Mouse (Mus musculus): ENCODE data around the gene Vps9d1. TPM values are rescaled to one million over a fixed set of nuclear protein-coding genes. Genes with fewer than 3 reads are reported as not detected.
"Not testable (repeated sequence)": the region's sequence is repeated elsewhere in the genome, so short reads cannot be mapped to it uniquely, and the experiment has no call there.

Gene Vps9d1
- 10 to 100 TPM; 21.1 to 28.1 TPM for total RNA-seq (2021)
- long read RNA-seq, experiment 1, partial matches to known transcripts, result 8 of 16 reads
- long read RNA-seq, experiment 1, other reads (novel, unspliced or antisense), result 4 of 16 reads
- long read RNA-seq, experiment 2, partial matches to known transcripts, result 4 of 14 reads
- long read RNA-seq, experiment 2, other reads (novel, unspliced or antisense), result 6 of 14 reads

DNA sequence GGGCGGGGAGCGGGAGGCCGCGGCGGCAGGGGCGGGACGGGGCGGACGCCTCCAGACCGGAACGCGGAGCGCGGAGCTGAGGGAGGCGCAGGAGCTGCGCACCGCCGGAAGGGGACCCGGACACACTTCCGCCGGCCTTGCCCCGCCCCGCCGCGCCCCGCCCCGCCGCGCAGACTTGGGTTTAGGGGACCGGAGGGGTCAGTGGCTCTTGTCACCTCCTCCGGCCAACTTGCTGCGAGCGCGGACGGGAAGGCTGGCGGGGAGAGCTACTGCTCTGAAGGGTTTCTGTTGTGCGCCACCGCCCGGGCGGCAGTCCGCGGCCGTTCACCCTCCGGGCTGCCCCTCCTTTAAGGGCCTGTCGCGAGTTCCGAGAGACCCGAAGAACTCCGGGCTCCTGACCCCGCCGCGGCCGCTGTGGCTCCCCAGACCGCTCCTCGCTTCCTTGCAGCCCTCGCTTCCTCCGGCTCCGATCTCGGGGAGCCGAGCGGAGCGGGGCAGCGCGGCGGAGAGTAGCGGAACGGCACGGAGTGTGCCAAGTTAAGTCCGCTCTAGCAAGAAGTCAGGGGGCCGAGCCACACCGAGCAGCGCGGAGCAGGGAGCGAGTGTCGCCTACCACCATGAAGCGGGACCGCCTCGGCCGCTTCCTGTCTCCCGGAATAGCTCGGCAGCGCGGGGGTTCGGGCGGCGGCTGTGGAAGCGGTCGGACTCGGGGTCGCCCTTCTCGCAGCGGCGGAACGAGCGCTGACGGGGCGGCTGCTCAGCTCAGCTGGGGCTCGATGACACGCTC lies at the start of gene Vps9d1, which contains the start of gene Zfp276:
TSS of gene Vps9d1 (minus strand) at position 250 of the 787 bp plus-strand sequence.
TSS of gene Zfp276 (plus strand) at position 97 of the 787 bp plus-strand sequence.
- peak; percentile 92 to 94 for DNase-seq

- no peak for DNase-seq
Measured at GRCm38 (mm10) chr8:123298301-123298700, 44.2 kb upstream of the Vps9d1 start.

DNA sequence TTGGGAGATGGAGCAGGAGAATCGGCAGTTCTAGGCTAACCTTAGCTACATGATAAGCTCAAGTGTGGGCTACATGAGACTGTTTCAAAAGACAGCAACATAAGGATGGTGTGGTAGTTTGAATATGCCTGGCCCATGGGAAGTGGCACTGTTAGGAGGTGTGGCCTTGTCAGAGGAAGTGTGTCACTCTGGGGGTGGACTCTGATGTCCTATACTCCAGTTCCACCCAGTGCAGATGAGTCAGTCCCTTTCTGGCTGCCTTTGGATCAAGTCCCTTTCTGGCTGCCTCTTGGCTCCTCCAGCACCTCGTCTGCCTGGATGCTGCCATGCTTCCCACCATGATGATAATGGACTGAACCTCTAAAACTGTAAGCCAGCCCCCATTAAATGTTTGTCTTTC lies 38.6 kb upstream of the Vps9d1 start:
- DNase-seq, result no peak

DNA sequence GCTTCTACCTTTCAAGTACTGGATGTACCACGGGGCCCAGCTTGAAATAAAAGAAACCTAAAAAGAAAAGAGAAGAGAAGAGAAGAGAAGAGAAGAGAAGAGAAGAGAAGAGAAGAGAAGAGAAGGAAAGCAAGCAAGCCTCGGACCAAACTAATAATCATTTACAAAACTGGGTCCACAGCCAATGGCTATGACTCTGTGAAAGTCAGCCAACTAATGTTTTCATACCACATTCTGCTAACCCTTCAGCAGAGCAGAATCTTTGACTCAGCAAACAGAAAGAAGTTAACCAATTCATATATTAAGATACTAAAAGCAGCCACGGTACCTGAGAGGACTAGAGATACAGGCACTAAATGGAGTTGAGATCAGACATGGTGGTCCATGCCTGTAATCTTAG lies 38.1 kb upstream of the Vps9d1 start:
- no peak for DNase-seq

DNA sequence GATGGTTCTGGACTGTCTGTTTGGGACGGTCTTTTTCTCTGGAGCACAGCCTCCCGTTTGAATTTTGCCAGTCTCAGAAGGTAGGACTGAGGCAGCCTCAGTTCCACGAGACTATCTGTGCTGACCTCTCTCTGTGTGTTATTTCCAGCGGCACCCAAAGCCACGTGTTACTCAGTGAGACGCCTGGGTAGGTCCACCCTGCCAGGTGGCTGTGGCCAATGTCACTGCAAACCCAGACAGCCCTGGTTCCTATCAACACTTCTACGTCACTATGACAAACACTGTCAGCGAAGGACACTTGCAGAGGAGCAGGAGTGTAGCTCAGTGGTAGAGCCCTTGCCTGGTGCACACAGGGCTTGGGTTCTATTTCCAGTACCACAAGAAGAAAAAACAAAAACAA lies 37.6 kb upstream of the Vps9d1 start:
- DNase-seq, result no peak

- no peak for DNase-seq
Measured at GRCm38 (mm10) chr8:123290679-123291078, 36.5 kb upstream of the Vps9d1 start.

DNA sequence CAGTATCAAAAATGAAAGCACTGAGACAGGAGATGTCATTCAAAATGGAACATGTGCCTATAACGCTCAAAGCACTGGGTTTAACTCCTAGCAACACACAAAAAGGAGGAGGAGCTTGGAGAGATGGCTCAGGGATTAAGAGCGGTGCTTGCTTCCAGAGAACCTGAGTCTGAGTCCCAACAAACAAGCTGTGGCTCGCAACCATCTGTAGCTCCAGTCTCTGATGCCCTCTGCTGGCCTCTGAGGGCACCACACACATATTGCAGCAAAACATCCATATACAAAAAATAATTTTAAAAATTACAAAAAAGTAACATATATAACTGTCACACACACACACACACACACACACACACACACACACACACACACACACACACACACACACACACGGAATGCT lies 36.0 kb upstream of the Vps9d1 start:
- peak; percentile 55 to 75 for DNase-seq

DNA sequence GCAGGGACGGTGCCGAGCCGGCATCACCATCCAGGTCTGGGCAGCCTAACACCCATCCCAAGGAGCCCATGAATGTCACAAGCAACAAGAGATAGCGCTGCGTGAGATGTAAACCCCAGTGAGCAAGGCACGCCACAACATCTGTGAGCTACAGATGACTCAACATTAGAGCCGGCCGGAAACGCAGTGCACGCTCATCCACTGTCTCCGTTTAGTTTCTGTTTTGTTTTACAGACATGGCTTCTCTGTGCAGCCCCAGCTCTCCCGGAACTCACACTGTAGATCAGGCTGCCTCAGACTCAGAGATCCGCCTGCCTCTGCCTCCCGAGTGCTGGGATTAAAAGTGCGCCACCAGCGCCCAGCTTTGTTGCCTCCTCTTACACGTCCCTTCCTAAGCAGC lies 33.2 kb upstream of the Vps9d1 start:
- no peak for DNase-seq

GRCm38 (mm10) chr8:123284493-123284892 lies 30.3 kb upstream of the Vps9d1 start:
- DNase-seq, result no peak

GRCm38 (mm10) chr8:123283991-123284390 lies 29.8 kb upstream of the Vps9d1 start:
- DNase-seq, result no peak

GRCm38 (mm10) chr8:123282994-123283393 lies 28.8 kb upstream of the Vps9d1 start:
- not testable (repeated sequence) for DNase-seq

DNA sequence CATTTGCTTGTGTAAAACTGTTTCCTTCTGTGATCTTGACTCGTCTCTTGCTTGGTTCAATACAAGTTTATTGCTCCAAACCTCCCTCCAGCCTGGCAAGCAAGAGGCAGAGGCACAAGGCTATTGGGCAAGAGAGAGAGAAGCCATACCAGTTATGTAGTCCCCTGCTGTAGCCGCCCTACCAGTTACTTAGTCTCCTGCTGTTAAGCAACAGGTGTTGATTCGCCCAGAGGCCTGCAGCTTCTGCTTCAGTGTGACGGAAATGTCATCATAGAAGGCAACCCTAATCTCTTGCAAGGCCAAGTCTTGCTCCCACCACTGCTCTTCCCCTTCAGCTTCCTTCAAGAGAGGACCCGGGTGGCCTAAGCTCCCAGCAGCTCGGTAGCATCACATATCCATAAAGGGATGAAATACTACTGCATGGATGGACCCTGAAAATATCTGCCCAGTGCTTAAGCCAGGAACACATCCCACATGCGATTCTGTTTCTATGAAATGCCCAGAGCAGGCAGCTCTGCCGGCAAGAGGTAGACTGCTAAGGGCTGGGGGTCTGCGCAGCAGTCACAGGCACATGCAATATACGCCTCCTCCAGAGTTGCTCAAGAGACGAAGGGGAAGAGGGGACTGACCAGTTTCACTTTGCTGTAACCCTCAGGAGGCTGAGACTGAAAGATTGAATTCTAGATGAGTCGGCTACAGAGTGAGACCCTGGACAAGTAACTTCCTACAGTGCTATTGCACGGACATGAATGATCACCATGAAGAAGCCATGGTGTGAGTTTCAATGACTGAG lies 26.4 kb upstream of the Vps9d1 start:
- DNase-seq, result no peak

DNA sequence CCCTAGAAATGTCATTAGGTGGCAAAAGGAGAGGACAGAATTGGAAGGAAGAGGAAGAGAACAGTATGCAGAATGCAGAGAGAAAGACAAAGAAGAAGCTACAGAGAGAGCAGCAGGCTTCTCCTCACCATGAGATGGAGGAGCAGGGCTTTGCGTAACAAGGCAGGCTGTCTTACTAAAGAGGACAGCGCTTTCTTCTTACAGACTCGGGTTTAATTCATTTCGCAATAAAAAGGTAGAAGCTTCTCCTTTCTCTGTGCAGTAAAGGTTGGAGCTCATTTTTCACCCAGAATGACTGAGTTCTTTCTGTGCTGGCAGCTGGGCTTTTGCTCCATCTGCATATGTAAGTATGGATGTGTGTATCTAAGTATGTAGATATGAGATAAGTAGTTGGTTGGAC lies 25.7 kb upstream of the Vps9d1 start:
- no peak for DNase-seq

- no peak for DNase-seq
Measured at GRCm38 (mm10) chr8:123278445-123278844, 24.3 kb upstream of the Vps9d1 start.

DNA sequence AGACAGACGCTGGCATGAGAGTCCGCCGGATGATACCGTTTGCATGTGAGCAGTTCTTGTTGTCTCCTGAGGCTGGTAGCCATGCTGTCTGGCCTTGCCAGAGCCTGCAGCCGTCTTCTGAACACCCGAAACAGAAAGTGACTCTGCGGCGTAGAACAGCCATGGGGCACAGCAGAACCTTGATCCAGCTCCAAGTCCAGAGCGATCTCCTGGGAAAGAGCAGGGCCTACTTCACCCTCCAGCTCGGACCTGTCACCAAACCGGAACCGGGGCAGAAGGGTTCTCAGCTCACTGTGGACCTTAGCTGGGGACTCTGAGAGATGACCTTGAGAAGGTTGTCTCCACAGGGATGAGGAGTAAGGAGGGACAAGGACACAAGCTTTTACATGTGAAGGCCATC lies 20.9 kb upstream of the Vps9d1 start:
- DNase-seq, result peak; percentile 40 to 50

DNA sequence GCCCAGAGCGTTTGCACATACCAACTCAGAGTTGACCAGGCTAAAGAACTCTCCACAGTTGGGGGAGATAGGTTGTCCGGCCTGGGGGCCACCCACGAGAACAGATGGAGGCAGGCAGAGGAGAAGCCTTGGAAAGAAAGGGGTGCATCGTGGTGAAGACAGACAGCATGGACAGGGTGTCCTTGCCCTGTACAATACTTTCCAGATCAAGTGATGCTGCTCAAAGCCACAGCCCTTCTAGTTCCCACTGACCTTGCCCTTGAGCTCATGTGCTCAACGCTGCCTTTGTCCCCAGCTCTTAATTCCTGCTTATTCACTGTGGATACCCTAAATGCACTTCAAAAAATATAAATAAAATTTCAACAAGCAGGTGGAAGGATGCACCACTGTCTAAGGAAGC lies 20.3 kb upstream of the Vps9d1 start:
- peak in 1 of 2 experiments; percentile 37 for DNase-seq

GRCm38 (mm10) chr8:123271901-123272300 lies 17.8 kb upstream of the Vps9d1 start:
- DNase-seq, result no peak

- no peak for DNase-seq
Measured at GRCm38 (mm10) chr8:123271147-123271546, 17.0 kb upstream of the Vps9d1 start.

GRCm38 (mm10) chr8:123267926-123268656 lies 13.9 kb upstream of the Vps9d1 start:
- DNase-seq, result no peak

DNA sequence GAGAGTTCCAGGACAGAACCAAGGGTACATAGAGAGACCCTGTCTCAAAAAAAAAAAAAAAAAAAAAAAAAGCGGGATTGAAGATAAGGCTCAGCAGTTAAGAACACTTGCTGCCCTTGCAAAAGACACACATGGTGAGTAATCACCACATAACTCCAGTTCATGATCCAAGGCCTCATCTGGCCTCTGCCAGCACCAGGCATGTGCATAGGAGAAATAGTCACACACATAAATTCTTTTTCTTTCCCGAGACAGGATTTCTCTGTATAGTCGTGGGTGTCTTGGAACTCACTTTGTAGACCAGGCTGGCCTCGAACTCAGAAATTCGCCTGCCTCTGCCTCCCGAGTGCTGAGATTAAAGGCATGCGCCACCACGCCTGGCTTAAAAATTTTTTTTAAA lies 3.4 kb upstream of the Vps9d1 start:
- peak in 1 of 2 experiments; percentile 59 for DNase-seq

DNA sequence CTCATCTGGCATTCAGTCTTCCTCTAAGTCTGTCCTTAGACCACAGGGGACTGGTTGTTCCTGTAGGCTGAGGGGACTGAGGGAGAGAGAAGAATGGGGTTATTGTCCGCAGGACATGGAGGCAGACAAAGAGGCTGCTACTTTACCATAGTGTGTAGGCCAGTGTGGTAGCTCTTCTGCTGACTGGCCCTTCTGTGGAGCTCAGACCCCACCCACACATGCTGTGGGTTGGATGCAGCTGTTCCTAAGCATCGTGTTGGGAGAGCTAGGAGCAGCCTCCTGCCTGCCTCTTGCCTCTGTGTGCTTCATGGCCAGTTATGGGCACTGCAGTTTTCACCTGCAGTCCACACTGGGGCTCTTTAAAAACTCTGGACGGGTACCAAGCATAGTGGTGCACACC lies 3.0 kb upstream of the Vps9d1 start:
- DNase-seq, result no peak

DNA sequence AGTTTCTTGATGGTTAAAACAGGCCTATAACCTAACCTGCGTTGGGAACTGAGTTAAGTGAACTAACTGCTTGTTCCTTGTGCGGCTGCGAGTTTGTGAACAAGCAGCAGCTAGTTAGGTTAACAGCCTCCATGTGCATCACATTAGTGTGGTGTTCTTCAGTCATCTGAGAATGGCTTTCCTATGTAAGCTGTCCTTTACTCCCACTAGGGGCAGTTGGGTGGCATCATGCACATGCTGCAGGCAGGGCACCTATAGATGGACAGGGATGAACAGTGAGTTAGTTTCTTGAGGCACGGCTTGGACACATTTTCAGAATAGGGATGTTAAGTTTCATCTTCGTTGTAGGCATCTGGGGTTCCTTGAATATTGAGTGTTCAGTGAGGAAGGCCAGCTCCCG lies 1.0 kb upstream of the Vps9d1 start:
- no peak for DNase-seq
